Mouse (Mus musculus) c-Kit-positive CD71-negative TER-119-negative erythroid progenitor cells, embryonic 14.5 days (primary cell): Measurements from ENCODE around the gene Fkbp1a.

Experiments used
- DNase-seq: peaks from one replicate; pipeline ENCODE4 v3.0.0-alpha.2; 2013; ENCODE audit warnings: low read depth

Gene Fkbp1a

GRCm38 (mm10) chr2:151542323-151543062 is at the start of gene Fkbp1a:
Fkbp1a (plus strand) TSS chr2:151542483.
- DNase-seq: peak; percentile 79

DNA sequence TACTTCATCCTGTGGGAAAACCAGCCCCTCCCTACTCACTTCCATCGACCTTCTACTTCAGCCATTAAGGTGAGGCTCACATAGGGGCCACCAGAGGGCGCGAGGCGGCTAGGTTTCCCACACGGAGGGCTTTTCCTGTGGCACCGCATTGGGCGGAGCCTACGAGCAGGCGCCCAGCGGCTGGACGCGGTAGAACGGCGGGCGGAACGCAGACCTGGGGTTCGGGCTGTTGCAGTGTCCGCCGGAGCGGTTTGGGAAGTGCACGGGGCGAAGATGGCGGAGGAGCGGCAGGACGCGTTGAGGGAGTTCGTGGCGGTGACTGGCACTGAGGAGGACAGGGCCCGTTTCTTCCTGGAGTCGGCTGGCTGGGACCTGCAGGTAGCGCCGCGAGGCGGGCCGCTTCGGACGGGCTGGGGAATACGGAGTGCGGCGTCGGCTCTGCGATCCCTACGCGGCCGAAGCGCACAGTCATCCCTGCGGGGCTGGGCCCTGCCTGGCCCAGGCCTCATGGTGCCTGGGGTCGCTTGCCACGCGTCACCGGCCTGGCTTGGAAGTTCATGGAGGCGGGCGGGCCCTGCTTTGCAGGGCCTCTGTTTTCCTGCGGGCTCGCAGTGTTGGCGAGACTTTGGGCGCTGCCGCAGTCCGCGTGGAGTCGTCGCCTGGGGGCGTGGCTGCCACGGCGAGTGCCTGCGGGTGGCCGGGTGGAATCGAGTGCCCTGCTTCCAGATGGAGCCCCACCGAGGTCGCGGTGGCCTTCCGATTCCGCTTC is 48.1 kb upstream of the Fkbp1a start, which contains the start of gene Nsfl1c:
Nsfl1c (plus strand) TSS at position 148 of the 769 bp plus-strand sequence.
- peak; percentile 87 for DNase-seq

GRCm38 (mm10) chr2:151498358-151498757 is 43.9 kb upstream of the Fkbp1a start:
- no peak for DNase-seq

DNA sequence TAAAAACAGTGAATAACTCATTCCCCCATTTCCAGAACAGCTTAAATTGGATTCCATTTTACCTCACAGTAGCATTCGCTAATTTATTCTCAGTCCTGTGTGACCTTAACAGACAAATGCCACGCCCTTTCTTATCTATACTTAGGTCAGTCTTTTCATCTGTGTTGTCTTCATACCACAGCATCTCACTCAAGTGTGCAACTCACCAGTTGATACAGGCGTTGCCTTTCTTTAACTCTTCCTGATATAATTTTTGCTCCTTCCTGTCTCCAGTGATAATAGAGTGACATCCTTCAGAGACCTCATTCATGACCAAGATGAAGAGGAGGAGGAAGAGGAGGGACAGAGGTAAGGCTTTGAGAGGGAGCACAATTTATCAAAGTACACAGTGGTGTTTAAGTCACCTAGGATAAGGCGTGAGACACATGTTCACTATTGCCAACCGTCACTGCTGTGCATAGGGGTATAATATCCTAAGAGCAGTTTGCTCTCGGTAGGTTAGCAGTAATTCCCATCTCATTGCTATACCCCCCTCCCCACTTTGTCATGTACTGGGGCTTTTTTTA is 41.8 kb upstream of the Fkbp1a start:
- no peak for DNase-seq

- DNase-seq: no peak
These were observed 38.1 kb upstream of the Fkbp1a start for GRCm38 (mm10) chr2:151504226-151504625.

- DNase-seq: no peak
These were observed 30.1 kb upstream of the Fkbp1a start for GRCm38 (mm10) chr2:151512199-151512598.

- DNase-seq: no peak
These were observed 28.6 kb upstream of the Fkbp1a start for GRCm38 (mm10) chr2:151513525-151514285.

- no peak for DNase-seq
These were observed 23.3 kb upstream of the Fkbp1a start for GRCm38 (mm10) chr2:151519000-151519399.

GRCm38 (mm10) chr2:151524324-151525041 is 17.8 kb upstream of the Fkbp1a start:
- no peak for DNase-seq

DNA sequence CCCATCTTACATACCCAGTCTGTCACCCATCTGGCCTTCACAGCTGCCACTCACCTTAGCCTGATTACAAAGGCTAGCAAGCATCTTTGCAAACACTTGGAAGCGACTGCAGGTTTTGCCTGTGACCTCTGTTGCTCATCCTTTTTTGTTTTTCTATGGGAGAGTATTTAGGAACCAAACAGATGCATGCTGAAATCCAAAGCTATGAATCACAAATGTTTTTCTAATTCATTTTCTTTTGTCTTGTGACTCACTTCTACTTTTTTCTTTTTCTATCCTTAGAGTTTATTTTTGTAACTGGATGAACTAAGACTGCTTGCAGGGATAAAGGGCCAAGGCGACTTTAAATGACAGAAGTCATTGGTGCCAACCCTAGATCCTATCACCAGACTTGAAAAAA is 16.8 kb upstream of the Fkbp1a start:
- DNase-seq: no peak

- no peak for DNase-seq
These were observed 14.2 kb upstream of the Fkbp1a start for GRCm38 (mm10) chr2:151528066-151528465.

DNA sequence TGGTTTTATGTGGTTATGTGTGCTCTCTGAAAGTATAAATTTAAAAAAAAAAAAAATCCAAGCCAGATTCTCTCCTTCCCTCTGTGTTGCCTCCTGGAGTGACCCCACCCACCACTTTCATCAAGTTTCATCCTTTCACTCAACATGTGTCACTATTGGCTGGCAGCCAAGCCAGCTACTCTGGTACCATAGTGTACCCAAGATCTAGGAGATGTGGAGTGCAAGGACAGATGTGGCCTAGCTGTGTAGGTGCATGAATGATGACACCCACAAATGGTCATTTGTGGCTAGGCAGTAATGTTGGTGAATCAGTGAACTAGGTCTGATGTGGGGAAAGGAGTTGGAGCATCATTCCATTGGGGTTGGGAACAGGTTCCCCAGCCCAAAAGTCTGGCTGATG is 13.1 kb upstream of the Fkbp1a start:
- no peak for DNase-seq

- no peak for DNase-seq
These were observed 11.7 kb upstream of the Fkbp1a start for GRCm38 (mm10) chr2:151530378-151531230.

DNA sequence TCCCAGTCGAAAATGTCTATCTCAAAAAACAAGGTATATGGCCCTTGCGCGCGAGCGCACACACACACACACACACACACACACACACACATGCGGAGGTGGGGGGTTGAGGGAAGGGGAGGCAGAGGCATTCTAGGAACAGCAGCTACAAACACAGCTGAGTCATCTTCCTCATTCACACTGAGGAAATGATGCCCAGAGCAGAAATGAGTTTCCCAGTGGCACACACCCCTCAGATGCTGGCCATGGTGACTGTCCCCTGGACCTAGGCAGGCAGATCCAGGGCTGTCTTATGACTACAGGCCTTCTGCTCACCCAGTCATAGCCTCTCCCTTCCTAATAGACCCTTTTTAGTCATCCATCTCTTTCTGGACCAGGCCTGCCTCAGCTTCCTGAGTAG is 8.7 kb upstream of the Fkbp1a start:
- no peak for DNase-seq

DNA sequence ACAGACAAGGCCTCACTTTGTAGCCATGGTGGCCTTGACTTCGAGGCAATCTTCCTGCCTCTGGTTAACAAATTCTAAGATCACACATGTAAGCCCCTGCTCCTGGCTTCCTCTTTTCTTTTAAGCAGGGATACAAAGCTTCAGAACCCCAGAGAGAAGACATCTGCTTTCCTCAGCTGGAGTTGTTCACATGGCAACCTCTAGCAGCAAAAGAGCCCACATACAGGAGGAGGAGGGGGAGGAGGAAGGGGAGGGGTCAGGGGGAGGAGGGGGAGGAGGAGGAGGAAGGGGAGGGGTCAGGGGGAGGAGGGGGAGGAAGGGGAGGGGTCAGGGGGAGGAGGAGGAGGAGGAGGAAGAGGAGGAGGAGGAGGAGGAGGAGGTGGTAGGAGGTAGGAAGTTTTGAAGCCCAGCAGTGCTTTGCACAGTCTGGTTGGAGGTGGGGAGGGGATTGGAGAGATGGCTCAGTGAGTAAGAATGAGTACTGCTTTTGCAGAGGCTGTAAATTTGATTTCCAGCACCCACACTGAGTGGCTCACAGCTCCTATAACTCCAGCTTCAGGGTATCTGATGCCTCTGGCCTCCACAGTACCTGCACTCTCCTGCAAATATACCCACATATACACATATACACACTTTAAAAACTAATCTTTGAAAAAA is 6.2 kb upstream of the Fkbp1a start:
- DNase-seq: no peak

- peak; percentile 69 for DNase-seq
These were observed 5.7 kb upstream of the Fkbp1a start for GRCm38 (mm10) chr2:151536618-151536974.

DNA sequence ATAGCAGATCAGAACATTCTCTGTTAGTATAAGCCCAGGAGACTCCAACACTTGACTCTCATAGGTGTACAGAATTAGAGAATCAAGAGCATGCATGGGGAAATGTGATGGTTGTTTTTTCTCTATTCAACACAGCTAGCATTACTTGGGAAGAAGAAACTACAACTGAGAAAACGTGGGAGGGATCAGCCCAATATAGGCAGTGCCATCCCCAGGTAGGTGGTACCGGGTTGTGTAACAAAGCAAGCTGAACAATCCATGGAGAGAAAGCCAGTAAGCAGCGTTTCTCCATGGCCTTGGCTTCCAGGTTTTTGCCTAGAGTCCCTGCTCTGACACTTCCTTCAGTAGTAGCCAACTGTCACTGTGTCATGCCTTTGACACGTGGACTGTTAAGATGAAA is 3.6 kb upstream of the Fkbp1a start:
- no peak for DNase-seq

- no peak for DNase-seq
These were observed 996 bp downstream of the Fkbp1a start for GRCm38 (mm10) chr2:151543063-151543895.

DNA sequence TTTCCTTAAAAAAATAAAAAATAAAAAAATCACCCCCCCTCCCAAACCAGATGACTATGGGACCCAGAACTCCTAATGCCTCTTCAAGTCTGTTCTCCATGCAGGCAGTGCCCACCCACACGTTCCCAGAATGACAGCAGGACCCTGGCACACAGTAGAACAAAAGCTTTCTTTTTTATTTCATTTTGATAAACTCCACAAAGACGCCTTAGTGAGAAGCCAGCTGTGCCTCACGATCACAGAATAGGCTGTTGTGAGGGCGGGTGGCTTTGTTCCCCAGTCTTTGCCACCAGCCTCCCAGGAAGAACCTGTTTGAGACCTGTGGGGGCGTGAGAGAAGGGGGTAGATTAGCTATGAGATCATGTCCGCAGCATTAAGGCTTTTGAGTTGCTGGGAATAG is 2.4 kb downstream of the Fkbp1a start:
- DNase-seq: no peak
